Mouse (Mus musculus) kidney, postnatal 0 days (tissue): ENCODE measurements at regions not wholly inside any gene's neighbourhood (a gene's known extent, or its start where the extent isn't known, plus 50 kb on each side); places are given as distances from the start of the nearest gene placed in this dataset.

ENCODE experiments used
- ATAC-seq: fragments of 200-750 bp; cut with Nextera tagmentation; replicated peaks from 2 replicates; pipeline ENCODE4 v1.8.0; 2017; ENCODE audit warnings: low read depth, moderate number of reproducible peaks, moderate TSS enrichment, moderate library complexity; ENCODE audit not compliant: low FRiP score
- DNase-seq: peaks from one replicate; pipeline ENCODE4 v3.0.0-alpha.2; 2016; ENCODE audit warnings: low spot score
- H3K27ac ChIP-seq: fragments of 300-500 bp; sonication (generic); 2 replicates; pipeline ENCODE4 v1.5.1; 2014; ENCODE audit warnings: mild to moderate bottlenecking
- H3K27me3 ChIP-seq: fragments of 300-500 bp; sonication (generic); 2 replicates; pipeline ENCODE4 v1.6.1; 2014; ENCODE audit warnings: low read length, mixed read lengths; ENCODE audit not compliant: insufficient read depth
- H3K36me3 ChIP-seq: fragments of 300-500 bp; sonication (generic); 2 replicates; pipeline ENCODE4 v1.6.1; 2014; ENCODE audit warnings: low read length, mixed read lengths; ENCODE audit not compliant: insufficient read depth
- H3K4me1 ChIP-seq: fragments of 300-500 bp; sonication (generic); replicated peaks from 2 replicates; pipeline ENCODE4 v1.6.1; 2014; ENCODE audit warnings: antibody characterized with exemption, low read length, mixed read lengths; ENCODE audit not compliant: insufficient read depth
- H3K4me2 ChIP-seq: fragments of 300-500 bp; sonication (generic); 2 replicates; pipeline ENCODE4 v1.6.1; 2014; ENCODE audit warnings: mild to moderate bottlenecking, low read length, moderate library complexity, mixed read lengths
- H3K4me3 ChIP-seq: fragments of 300-500 bp; sonication (generic); replicated peaks from 2 replicates; pipeline ENCODE4 v1.5.1; 2014; ENCODE audit warnings: low read depth, low read length
- H3K9ac ChIP-seq: fragments of 300-500 bp; sonication (generic); 2 replicates; pipeline ENCODE4 v1.6.1; 2014; ENCODE audit warnings: low read depth, low read length
- H3K9me3 ChIP-seq: fragments of 300-500 bp; sonication (generic); replicated peaks from 2 replicates; pipeline ENCODE4 v1.6.1; 2016; ENCODE audit warnings: low read length, inconsistent platforms, mixed read lengths
- CTCF ChIP-seq: IDR thresholded peaks from 2 replicates; pipeline ENCODE4 v1.5.1; 2016; ENCODE audit warnings: antibody characterized with exemption, low read depth, mild to moderate bottlenecking, moderate library complexity
- WGBS: fragments of 180-500 bp; shearing (Covaris S2); extraction: QIAGEN DNeasy Blood & Tissue Kit; methylation state at CpG from one replicate; pipeline ENCODE4 v1.1.7; 2014; 5-methylcytosine and 5-hydroxymethylcytosine counted together

DNA sequence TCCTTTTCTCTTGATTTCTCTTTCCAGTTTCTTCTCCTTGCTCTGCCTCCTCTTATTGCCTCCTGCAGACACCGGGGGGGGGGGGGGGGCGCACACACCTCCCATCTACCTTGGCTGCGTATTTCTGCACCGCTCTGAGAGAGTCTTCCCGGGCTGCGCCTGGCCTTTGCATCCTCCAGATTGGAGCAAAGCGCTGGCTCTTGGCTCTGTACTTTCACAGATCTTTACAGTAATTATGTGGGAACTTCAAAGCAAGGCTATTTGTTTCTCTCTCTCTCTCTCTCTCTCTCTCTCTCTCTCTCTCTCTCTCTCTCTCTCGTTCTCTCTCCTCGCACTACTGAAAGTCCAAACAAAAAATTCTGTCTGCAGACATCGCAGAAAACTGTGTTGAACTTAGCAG lies 317.4 kb downstream of the Med13l start:
- no peak for TF ChIP-seq CTCF
- H3K9me3 ChIP-seq: no peaks in the 10 kb centered on the region
- no peak overlapping the region for H3K4me3 ChIP-seq
- DNase-seq (no peak), ATAC-seq (no peak)
- no peak overlapping the region for H3K27ac ChIP-seq
- peak overlapping the region; percentile 55; the same call in 1 of the 2 replicates for H3K4me2 ChIP-seq
- no peaks in the 10 kb centered on the region for H3K36me3 ChIP-seq
- peaks cover 21% of the 10 kb centered on the region for H3K27me3 ChIP-seq
- H3K9ac ChIP-seq: no peak overlapping the region
- WGBS: 33% methylated on average over 8 of the region's 10 CpGs
- H3K4me1 ChIP-seq: no peaks in the 10 kb centered on the region

DNA sequence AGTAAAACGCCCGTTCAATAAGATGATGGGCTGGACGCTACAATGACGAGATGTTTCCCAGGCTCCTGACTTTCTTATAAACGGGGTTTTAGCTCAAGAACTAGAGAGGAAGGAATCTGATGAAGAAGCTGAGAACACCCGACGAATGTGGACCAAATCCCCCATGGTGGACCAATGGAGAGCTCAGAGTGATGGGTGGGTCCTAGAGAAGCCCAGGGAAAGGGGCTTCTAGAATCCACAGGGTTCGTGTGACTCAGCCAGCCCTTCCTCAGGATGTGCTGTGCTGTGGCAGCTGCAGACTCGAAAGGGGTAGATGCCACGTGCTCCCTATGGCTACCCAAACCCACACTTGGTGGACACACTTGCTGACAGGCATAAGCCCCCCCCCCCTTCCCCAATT lies 318.2 kb downstream of the Med13l start:
- no peak for TF ChIP-seq CTCF
- no peak overlapping the region for H3K4me3 ChIP-seq
- 44% methylated on average over 10 of the region's 10 CpGs for WGBS
- no peaks in the 10 kb centered on the region for H3K4me1 ChIP-seq
- no peak for ATAC-seq
- H3K4me2 ChIP-seq: no peak overlapping the region
- H3K9me3 ChIP-seq: no peaks in the 10 kb centered on the region
- H3K27ac ChIP-seq: no peak overlapping the region
- no peak overlapping the region for H3K9ac ChIP-seq
- no peak for DNase-seq
- no peaks in the 10 kb centered on the region for H3K36me3 ChIP-seq
- H3K27me3 ChIP-seq: peaks cover 21% of the 10 kb centered on the region

DNA sequence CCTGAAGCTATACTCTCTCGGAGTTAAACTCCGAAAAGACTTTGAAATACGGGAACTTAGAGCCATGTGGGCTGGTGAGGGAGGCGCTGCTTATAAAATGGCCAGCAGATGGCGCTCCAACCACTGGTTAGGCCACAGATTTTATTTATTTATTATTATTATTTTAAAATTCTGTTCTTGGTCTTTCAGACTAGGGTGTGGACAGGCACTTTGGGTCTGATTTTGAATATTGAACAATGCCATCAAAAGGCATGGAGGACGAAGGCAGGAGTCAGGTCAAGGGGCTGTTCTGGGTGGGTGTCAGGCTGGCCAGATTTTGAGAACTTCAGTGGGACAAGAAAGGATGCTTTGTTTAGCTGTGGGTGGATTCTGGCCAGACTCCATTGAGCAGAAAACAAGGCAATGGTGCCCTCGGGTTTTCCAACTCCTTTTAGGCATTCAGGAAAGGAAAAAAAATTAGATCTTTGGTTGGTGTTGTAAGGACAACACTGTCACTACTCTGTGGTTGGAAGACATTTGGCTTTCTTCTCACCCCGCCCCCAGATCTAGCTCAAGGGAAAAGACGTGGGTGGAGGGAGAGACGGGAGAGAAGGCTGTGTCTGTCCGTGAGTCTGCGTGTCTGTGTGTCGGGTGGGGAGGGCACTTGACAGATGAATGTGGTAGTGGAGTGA lies 319.5 kb downstream of the Med13l start:
- no peak overlapping the region for H3K4me3 ChIP-seq
- peak; percentile 88 for TF ChIP-seq CTCF
- ATAC-seq (0 out of 2 replicates have a peak, but pooled peaks have one; percentile 7), DNase-seq (peak; percentile 94)
- WGBS: 9% methylated on average over 13 of the region's 13 CpGs
- H3K36me3 ChIP-seq: no peaks in the 10 kb centered on the region
- no peaks in the 10 kb centered on the region for H3K9me3 ChIP-seq
- no peaks in the 10 kb centered on the region for H3K4me1 ChIP-seq
- peaks cover 18% of the 10 kb centered on the region for H3K27me3 ChIP-seq
- no peak overlapping the region for H3K27ac ChIP-seq
- no peak overlapping the region for H3K9ac ChIP-seq
- no peak overlapping the region for H3K4me2 ChIP-seq

DNA sequence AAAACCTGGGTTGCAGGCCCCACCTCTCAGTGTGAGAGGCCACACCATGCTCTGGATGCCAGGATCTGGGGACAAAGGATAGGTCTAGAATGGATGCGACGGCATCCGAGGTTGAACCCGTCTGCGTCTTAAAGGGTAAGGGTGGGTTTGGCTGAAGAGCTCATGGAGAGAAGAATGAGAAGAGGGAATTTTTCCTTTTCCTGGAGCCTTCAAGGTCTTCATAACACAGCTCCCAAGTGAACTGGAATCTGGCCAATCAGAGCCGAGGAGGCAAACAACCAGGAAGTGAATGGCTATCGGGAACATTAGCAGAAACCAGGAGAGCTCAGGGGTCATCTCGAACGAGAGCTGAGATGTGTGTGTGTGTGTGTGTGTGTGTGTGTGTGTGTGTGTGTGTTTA lies 320.1 kb downstream of the Med13l start:
- Histone ChIP-seq H3K9me3 (no peaks in the 10 kb centered on the region), H3K9ac (no peak overlapping the region), H3K4me2 (0 out of 2 replicates have a peak overlapping the region, but pooled peaks have one; percentile 3), H3K27me3 (peaks cover 13% of the 10 kb centered on the region), H3K27ac (no peak overlapping the region), H3K4me1 (no peaks in the 10 kb centered on the region), H3K4me3 (no peak overlapping the region), H3K36me3 (no peaks in the 10 kb centered on the region)
- 0 out of 2 replicates have a peak, but pooled peaks have one; percentile 17 for ATAC-seq
- peak; percentile 50 for DNase-seq
- WGBS: 58% methylated on average over 9 of the region's 9 CpGs
- TF ChIP-seq CTCF: no peak

DNA sequence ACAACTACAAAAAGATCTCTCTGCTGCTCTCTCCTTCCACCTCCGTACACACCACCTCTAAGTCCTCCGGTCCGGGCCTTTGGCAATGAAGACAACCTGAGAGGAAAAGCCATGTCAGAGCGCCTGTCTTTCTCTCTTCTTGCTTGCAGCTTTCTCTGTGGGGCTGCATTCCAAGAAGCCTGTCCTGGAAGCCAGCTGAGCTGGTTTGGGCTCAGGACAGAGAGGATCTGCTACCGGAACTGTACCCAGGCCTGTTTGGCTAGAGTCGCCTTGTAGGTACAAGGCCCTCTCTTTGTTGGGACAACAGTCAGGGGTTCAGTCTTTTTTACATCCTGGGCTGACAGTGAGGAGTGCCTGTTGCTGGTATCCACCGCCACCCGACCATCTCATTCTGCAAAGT lies 321.4 kb downstream of the Med13l start:
- H3K9me3 ChIP-seq: no peaks in the 10 kb centered on the region
- peaks cover 9% of the 10 kb centered on the region for H3K27me3 ChIP-seq
- no peak overlapping the region for H3K4me3 ChIP-seq
- no peak overlapping the region for H3K27ac ChIP-seq
- H3K4me1 ChIP-seq: no peaks in the 10 kb centered on the region
- H3K9ac ChIP-seq: no peak overlapping the region
- no peak for DNase-seq
- no peak for TF ChIP-seq CTCF
- no peak overlapping the region for H3K4me2 ChIP-seq
- 92% methylated on average over 8 of the region's 8 CpGs for WGBS
- no peaks in the 10 kb centered on the region for H3K36me3 ChIP-seq
- ATAC-seq: no peak

DNA sequence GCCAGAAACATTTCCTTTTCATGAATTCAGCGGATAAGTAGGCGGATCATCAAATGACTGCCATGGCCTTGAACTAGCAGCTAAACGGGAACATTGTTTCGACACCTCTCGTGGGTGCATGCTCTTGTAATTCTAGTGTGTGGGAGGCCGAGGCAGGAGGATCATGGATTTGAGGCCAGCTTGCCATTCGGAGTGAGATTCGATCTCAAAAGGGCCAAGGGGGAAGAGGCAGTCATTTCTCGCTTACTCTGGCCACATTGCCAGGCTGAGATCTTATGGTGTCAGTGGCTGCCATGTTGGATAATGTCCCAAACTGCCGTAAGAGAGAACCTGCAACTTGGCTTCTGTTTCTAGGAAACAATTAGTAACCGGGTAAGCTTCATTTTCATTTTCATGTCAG lies 327.7 kb downstream of the Med13l start:
- WGBS: 80% methylated on average over 11 of the region's 11 CpGs
- DNase-seq (no peak), ATAC-seq (no peak)
- H3K4me1 ChIP-seq: no peaks in the 10 kb centered on the region
- H3K27ac ChIP-seq: no peak overlapping the region
- H3K9ac ChIP-seq: no peak overlapping the region
- H3K4me3 ChIP-seq: no peak overlapping the region
- no peaks in the 10 kb centered on the region for H3K27me3 ChIP-seq
- H3K4me2 ChIP-seq: no peak overlapping the region
- no peak for TF ChIP-seq CTCF
- no peaks in the 10 kb centered on the region for H3K36me3 ChIP-seq
- no peaks in the 10 kb centered on the region for H3K9me3 ChIP-seq

DNA sequence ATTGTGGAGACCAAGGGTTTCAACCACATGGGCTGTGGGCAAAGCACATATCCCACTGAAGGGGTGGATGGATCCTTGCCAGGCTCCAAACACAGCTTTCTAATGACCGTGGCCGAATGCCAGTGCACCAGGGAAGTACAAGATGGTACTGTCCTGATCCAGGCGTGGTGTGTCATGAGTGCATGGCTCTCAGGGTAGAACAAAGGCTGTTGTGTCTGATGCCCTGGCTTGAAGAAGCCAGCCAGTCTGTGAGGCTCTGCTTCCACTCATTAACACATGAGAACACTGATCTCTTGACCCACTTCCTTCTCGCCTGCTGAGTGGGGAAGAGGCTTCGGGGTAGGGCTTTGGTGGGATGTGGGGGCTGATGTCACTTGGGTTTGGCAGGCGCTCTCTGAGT lies 330.7 kb downstream of the Med13l start:
- Histone ChIP-seq H3K27me3 (no peaks in the 10 kb centered on the region), H3K4me2 (no peak overlapping the region), H3K4me1 (no peaks in the 10 kb centered on the region), H3K27ac (no peak overlapping the region), H3K4me3 (no peak overlapping the region), H3K9me3 (no peaks in the 10 kb centered on the region), H3K9ac (no peak overlapping the region), H3K36me3 (no peaks in the 10 kb centered on the region)
- DNase-seq (no peak), ATAC-seq (no peak)
- WGBS: 61% methylated on average over 6 of the region's 6 CpGs
- no peak for TF ChIP-seq CTCF
